Mouse (Mus musculus): ENCODE results near the gene Cfap43.
A peak's percentile ranks its signal among the peaks of the same experiment; 100 is the strongest.
"Not testable (repeated sequence)": the region's sequence is repeated elsewhere in the genome, so short reads cannot be mapped to it uniquely, and the experiment has no call there.

Gene Cfap43

DNA sequence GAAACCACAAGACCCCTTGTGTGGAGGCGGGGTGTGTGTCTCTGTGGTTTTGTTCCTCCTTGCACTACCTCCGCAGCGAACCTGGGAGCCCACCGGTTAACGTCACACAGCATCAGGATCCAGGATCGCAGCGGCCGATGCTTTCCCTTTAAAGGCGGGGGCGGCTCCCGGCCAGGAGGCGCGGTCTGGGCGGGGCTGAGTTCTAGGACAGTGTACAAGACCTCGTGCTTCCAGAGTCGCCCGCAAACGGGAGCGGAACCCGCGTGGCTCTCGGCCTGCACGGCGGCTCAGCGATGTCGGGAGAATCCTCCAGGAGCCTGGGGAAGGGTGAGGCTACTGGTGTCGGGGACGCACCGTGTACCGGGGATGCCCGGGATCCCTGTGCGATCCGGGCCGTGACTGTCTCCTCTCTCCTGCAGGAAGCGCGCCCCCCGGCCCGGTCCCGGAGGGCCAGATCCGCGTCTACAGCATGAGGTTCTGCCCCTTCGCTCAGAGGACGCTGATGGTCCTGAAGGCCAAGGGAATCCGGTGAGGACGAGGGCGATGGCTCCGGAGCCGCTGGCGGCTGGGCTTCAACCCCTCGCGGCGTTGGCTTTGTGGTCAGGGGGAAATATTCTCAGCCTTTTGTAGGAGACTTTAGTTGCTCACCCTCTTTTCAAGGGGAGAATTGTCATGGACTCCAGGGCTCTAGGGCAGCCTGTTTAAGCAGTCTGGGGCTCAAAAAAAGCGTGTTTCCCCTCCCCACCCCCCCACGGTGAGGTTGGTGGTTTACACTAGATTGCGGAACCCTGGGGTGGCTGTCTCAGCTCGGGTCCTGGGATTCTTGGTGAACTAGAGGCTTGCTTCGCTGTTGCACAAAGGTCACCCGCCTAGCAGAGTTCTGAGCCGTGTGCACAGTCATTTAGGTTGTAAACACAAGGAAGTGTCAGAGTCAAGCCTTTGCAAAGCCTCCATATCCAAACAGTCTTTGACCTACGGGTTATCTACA is 64.0 kb downstream of the Cfap43 start, which contains the start of gene Gsto1:
Gene Gsto1, plus strand, starts transcription at position 175 of the 988 bp plus-strand sequence.
- peak; percentile 92 to 97 for DNase-seq (ENCODE audit: inconsistent age in 2 of 2, low spot score in 1 of 2)

DNA sequence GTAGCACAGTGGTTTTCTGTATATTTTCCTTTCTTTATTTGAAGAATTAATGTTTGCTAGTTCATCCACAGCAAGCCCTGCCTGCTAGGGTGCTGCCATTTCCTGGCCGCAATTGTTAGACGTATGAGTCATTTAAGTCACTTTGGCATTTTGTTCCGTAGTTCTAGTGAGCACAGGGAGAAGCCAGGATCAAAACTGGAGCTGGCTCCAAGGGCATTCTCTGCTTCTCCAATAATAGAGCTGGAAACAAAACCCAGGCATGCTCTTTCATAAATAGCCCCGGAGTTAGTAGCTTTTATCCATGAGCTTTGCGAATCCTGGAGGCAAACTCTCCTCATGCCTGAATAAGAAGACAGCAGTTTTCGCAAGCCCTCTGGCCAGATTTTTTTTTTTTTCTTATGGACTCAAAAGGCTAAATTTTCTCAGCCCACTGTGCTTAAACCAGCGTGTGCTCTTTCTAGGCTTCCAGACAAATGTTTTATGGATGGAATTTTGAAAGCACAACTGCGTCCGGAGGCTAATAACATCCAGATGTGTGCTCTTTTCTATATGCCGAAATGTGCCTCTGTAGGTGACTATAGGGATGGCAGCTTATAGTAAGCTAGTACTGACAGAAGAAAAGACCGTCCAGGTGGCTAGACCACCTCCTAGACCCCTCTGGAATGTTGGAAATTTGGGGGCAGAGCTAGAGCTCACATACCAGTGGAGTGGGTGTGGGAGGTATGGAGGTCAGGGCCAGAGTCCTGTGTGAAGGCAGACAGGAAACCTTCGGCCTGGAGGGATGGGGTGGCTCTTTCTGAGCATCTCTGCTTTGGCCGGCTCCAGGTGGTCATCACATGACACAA is 64.9 kb downstream of the Cfap43 start:
- DNase-seq (ENCODE audit: inconsistent age in 2 of 2, low spot score in 1 of 2), result peak; percentile 49 to 73

DNA sequence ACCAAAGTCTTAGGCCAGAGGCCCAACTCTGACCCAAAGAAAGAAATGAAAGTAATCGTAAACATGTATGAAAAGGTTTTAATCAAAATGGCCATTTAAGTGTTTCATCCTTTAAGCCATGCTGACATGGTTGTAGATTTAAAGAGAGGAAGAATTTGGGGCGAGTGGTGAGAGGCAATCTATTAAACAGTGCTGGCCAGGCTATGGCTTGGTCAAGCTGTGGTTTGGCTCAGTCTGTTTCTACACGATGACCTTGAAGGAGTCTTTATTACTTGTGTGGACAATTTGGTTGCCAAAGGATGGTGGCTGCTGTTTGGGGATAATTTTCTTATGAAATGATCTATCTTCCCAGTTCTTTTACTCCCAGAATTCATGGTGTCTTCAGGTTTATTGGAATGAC is 66.0 kb downstream of the Cfap43 start:
- no peak for DNase-seq (ENCODE audit: inconsistent age in 2 of 2, low spot score in 1 of 2)

DNA sequence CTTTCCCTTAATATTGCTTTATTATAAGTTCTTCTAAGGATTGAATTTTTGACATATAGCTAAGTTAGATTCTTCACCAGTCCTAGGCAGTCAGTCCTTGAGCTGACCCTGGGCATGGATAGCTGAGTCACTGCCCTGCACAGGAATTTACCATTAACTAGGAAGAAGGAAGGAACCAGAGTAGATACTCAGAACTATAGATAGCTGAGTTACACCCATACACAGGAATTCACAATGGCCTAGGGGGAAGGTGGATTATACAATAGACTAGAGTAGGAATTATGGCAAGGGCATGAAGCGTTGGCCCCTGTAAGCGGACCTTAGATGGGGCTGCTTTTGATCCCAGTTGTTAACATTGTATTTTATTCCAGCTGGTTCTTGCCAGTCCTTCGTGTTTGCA is 67.0 kb downstream of the Cfap43 start:
- DNase-seq (ENCODE audit: inconsistent age in 2 of 2, low spot score in 1 of 2), result not testable (repeated sequence)

DNA sequence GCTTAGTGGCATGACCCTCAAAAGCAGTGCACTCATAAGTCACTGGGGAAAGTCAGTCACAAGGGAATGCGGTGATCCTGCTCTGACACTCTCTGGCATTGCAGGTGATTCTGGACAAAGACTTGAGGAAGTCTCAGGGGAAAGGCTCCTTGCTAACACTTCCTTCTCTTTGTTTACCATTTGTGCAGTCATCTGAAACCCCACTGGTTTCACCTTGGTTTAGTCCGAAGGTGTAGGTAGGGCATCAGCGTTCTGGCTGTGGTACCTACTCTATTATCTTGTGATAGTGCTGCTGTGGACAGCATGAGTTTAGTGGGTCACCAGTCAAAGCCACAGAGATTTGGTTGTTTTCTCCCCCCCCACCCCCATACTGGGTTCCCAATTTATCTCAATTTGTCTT is 69.4 kb downstream of the Cfap43 start:
- no peak for DNase-seq (ENCODE audit: inconsistent age in 2 of 2, low spot score in 1 of 2)

DNA sequence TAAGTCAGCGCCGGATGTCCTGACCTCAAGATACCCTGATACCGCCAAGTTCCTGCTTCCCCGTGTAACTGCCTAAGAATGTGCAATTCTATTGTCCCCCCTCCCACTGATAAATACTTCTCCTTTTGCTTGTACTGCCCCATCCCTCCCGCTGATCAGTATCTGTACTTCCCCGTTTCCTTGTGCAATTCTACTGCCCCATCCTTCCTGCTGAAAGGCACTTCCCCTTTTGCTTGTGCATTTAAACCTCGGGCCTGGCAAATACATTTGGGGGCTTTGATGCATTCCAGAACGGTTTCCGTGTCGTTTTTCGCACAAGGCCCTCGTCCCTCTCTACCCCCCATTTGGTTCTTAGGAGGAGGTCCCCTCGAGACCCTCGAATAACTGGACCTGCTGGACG is 77.9 kb downstream of the Cfap43 start:
- not testable (repeated sequence) for DNase-seq (ENCODE audit: inconsistent age in 2 of 2, low spot score in 1 of 2)

DNA sequence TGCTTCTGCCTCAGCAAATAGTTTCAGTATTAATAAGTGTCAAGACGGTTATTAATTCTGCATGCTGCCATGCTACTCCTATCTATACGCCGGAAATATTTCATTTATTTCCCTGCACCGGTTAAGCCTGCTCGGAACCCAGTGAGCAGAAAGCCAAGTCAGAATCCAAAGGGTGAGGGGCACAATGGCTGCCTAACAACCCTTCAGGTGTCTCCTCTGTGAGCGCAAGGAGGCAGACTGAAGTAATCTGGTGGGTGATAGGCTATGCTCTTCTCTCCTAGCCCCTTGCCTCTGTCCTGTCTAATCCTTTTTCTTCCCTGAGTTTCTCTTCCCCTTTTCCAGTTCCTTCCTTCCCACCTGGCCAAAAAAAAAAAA is 81.6 kb downstream of the Cfap43 start:
- no peak for DNase-seq (ENCODE audit: inconsistent age in 2 of 2, low spot score in 1 of 2)

DNA sequence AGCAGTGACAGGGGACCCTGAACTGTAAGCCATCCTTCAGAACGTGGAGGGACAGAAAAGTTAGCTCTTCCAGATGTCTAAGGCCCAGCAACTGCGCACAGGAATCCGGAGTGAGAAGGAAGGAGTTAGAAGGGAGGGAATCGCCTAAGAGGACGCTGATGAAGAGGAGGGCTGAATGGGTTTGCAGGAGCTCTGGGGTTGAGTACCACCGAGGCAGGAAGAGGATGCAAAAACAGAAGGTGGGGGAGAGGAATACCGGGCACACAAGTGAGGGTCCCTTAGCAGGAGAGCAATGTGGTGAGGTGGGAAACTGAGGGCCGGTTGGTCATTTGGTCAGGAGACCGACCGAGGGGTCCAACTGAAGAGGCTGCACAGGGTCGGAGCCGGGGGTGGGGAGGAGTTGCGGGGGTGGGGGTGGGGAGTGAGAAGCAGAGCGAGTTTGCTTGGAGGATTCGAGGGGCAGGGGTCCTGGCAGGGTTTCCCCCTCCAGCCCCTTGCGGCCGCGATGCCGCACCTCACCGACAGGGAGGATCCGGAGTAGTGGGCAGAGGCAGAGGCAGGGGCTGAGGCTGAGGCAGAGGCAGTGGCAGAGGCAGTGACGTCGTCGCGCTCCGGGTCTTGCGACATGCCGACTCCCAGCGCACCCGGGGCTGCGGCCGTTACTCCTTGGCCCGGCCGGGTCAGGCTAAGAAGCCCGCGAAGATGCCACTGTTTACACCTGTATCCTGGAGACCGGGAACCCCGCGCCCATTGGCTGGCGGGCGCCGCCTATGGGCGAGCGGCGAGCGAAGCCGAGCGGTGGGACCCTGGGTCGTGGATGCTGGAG is 82.2 kb downstream of the Cfap43 start:
- DNase-seq (ENCODE audit: inconsistent age in 2 of 2, low spot score in 1 of 2), result peak; percentile 39 to 72

DNA sequence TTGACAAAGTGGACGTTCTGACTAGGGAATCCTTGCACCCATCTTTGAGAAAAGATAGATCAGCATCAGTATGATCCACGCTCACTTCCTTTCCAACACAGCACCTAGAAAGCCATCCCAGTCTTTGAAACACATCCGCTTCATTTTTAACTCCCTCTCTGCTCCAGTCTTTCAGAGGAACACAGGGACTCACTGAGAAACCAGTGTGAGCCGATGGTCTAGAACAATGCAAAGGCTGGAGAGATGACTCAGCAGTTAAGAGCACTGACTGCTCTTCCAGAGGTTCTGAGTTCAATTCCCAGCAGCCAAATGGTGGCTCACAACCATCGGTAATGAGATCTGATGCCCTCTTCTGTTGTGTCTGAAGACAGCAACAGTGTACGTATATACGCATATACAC is 83.3 kb downstream of the Cfap43 start:
- no peak for DNase-seq (ENCODE audit: inconsistent age in 2 of 2, low spot score in 1 of 2)

DNA sequence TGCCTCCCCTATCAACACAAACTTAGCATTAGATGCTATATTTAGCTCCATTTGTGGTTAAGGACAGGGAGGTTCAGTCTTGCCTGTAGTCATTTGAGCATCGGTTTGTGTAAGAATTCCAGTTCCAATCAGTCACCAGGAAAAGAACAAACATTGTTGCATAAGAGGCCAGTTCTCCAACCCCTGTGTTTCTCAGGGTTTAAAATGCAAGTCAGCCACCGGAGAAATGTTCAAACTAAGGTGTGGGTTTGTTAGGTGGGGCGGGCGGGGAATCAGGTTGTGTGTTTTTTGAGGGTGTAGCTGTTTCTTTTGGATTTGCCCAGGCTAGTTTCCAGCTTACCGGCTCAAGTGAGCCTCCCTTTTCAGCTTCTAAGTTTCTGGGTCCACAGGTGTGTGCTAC is 84.5 kb downstream of the Cfap43 start:
- DNase-seq (ENCODE audit: inconsistent age in 2 of 2, low spot score in 1 of 2), result no peak

DNA sequence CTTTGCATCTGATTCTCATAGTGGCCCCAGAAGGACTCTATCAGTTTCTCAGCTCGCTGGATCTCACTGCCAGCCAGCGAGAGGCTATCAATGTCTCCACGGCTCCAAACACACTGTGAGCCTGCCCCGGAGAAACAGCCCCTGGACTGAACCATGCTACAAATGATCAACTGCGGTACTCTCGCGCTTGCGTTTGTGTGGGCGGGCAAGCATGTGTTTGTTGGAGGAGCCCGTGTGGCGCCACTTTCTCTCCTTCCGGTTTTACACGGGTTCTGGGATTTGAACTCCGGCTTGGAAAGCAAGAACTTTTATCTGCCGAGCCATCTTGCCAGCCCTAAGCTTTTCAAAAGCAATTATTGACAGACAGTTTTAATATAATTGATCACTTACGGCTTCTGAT is 86.8 kb downstream of the Cfap43 start:
- no peak for DNase-seq (ENCODE audit: inconsistent age in 2 of 2, low spot score in 1 of 2)

DNA sequence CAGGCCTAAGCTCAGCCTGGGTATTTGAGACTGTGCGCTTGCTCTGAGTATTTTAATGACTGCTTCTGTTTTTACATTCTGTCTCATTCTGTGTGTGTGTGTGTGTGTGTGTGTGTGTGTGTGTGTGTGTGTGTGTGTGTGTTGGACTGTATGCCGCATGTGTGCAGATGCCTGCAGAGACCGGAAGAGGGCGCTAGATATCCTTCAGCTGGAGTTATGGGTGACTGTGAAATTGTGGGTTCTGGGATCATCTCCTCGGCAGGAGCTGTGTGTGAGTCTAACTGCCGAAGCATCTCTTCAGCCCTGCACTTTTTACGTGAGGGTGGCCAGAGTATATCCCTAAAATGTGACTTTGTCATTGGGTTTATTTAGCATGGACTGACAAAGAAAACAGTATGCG is 88.0 kb downstream of the Cfap43 start:
- no peak for DNase-seq (ENCODE audit: inconsistent age in 2 of 2, low spot score in 1 of 2)

DNA sequence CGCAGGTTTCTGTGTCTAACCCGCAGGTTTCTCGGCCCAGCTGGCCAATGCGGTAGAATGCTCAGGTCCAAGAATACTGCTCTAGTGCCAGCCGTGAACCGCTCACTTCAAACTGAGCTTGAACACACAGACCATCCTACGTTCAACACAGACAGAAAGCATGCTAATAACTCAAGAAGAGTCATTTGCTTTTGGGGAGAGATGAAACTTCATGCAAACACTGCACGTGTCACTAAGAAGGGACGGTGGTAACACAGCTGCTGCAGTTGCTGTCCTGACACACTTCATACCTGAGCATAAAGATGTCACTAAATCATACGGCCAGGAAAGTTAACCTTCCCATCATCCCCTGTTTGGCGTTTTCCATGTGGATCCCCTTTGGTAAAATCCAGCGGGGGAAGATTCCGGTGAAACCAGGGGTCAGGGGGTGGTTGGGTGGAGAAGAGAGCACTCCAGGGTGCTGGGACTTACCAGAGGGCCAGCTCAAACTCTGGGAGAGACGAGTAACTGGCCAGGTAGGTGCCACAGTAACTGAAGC is 89.1 kb downstream of the Cfap43 start:
- DNase-seq (ENCODE audit: inconsistent age in 2 of 2, low spot score in 1 of 2), result no peak

DNA sequence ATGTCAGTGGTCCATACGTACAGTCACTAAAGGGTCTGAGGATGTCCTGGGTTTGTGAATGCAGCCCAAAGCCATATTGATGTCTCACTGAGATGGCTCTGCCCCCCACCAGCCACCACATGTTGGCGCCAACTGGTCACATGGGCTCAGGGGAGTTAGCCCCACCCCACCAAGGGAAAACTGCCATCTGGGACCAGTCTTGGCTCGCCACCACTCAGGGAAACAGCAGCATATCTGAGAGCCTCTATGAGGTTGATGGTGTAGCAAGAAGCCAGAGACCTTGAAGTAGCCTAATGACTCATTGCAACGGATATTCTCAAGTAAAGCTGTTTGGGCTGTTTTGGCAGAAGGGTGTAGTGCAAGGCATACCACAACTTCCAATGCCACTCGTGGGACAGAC is 95.1 kb downstream of the Cfap43 start:
- no peak for DNase-seq (ENCODE audit: inconsistent age in 2 of 2, low spot score in 1 of 2)

DNA sequence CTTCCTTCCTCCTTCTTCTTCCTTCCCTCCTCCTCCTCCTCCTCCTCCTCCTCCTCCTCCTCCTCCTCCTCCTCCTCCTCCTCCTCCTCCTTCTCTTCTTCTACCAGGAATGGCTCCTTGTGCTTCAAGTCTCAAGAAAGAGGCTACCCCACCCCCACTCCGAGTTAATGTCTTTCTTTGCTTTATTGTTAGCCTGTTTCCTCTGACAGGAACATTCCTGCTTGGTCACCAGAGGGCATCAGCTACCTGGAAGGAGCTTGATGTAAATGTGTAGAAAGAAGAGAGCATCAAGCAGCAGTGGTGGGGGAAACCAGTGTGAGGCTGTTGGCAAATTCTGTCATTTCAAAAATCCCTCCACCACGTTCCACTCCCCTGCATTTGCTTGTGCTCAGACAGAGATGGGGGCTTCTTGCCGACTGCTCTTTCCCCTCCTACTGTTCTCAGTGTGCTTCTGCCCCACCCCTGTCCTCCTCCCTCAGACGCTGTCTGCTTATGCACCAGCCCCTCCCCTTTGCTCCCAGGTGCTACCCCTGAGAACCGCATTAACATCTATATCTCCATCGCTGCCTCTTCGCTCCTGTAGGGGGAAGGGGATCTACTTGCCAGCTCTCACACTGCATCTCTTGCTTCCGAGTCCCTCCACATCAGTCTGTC is 96.8 kb downstream of the Cfap43 start:
- DNase-seq (ENCODE audit: inconsistent age in 2 of 2, low spot score in 1 of 2), result no peak

DNA sequence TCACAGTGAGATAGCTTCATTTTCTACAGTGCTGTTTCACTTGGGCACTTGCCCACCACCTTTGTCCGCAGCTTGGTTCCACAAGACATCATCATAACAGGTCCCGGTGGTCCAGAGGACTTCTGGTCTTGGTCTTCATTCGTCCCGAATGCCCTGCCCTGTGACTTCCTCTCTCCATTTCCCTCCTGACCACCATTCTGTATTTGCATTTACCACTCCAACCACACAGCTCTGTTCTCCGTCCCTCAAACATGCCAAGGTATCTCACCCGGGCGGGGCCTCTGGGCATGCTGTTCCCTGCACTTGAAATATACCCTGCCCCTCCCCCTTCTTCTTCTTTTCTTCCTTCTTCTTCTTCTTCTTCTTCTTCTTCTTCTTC is 97.6 kb downstream of the Cfap43 start:
- DNase-seq (ENCODE audit: inconsistent age in 2 of 2, low spot score in 1 of 2), result no peak

DNA sequence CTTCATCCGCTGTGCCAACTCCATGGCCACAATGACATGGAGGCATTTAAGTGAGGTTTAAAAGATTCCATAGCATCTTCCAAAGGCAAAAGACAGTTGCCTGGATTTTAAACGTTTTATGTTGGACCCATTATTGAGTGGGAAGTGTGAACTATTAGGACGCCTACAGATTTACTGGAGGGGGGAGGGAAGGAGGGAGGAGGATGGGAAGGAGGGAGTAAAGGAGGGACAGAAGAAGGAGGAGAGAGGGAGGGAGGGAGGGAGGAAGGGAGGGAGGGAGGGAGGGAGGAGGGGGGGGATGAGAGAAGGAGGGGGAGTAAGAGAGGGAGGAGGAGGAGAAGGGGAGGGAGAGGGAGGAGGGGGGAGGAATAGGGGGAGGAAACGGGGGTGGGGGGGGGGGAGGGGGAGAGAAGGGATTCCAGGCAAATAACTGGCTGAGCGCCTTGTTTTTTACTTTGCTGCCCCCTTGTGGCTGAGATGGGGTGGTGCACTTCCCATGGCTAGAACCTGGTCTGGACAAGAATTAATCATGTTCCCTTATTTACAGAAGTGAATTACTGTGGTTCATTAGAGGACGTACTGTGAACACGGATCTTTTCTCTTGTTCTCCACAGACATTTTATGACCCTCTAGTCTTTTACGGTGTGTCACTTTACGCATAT is 98.1 kb downstream of the Cfap43 start:
- peak; percentile 60 to 90 for DNase-seq (ENCODE audit: inconsistent age in 2 of 2, low spot score in 1 of 2)

DNA sequence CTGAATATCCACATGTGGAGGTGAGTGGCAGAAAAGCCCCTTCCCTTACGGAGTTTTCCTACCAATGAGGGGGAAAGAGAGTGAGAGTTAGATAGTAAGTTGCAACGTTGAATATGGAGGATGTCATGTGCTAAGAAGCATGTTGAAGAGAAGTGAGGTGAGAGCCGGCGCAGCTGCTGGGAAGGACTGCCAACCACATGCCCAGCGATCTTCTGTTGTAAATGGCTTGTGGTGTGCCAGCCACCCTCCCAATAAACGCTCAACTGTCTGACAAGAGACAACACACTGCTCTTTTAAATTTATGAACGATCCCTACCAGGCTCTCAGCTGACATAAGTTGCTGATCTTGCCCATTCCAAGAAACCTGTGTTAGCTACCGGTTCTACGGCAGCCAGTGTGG is 101.4 kb downstream of the Cfap43 start:
- DNase-seq (ENCODE audit: inconsistent age in 2 of 2, low spot score in 1 of 2), result no peak

DNA sequence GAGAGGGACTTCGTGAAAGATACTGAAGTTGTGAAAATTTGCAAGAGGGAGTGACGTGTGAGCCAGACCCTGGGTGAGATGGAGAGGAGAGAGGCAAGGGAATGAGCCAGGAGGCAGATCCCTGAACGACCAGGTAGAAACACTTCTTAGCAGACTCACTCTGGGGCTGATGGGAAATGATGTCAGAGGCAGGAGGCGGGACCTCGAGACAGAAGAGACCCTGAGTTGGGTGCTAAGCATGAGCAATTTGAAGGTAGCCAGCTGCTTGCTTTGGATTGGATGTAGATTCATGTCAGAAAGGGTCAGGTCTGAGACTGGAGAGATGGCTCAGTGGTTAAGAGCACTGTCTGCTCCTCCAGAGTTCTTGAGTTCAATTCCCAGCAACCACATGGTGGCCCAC is 104.4 kb downstream of the Cfap43 start:
- no peak for DNase-seq (ENCODE audit: inconsistent age in 2 of 2, low spot score in 1 of 2)

DNA sequence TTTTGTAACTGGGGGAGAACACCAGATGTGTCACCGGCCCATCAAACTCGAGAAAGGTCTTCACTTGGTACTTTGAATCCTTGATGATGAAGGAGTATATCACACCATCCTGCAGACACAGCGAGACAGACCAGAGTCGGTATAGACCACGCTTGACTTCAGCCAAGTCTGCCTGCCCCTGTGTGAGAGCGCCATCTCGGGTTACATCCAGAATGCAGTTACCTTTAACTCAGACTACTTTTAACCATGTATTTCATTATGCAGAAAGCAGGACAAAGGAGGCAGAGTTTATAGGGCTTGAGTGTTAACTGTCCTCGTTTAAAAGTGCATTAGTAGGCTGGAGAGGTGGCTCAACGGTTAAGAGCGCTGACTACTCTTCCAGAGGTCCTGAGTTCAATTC is 107.0 kb downstream of the Cfap43 start:
- no peak for DNase-seq (ENCODE audit: inconsistent age in 2 of 2, low spot score in 1 of 2)

All from adrenal gland, adult (tissue).